Mouse (Mus musculus): ENCODE measurements around the gene Dnajc3. TPM values are rescaled to one million over a fixed set of nuclear protein-coding genes. Genes with fewer than 3 reads are reported as not detected.

The Dnajc3 gene
- polyA plus RNA-seq, 1 experiment from 2014 or later = 24.4 TPM

DNA sequence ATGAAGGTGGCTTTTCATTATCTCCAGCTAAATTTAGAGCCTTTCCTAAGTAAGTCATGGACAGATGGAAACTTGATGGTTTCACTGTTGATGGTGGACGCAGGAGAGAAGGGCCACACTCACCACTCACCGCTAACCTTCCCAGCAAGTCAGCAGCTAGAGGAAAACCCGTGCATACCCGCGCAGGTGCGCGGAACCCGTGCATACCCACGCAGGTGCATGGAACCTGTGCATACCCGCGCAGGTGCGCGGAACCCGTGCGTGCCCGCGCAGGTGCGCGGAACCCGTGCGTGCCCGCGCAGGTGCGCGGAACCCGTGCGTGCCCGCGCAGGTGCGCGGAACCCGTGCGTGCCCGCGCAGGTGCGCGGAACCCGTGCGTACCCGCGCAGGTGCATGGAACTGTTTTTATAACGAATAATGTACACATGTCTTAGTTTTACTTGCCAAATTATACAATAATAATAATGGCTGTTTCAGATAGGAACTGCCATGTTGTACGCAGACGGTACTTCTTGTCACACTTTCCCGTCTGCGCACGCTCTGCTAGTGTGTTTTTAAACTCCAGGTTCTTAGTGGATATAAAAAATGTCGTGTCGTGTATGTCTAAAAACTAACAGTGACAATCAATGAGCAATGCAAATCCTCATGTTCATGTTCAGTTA is 68.8 kb downstream of the Dnajc3 start:
- Histone ChIP-seq H3K4me1 (ENCODE audit: control insufficient read depth in 2 of 2, insufficient read depth in 2 of 2, low read length in 2 of 2) (peaks cover 0 to 5% of the 10 kb centered on the region in 2 experiments; a peak in 1 of 4 replicates), H3K4me2 (ENCODE audit: low read length) (peak overlapping the region; percentile 95), H3K27ac (replicated peaks in 1 of 2; ENCODE audit: control insufficient read depth in 1 of 2, insufficient read depth in 1 of 2, low read depth in 2 of 2, low read length in 2 of 2) (peak overlapping the region; percentile 77), H3K36me3 (ENCODE audit: control insufficient read depth, insufficient read depth, low read length) (peaks cover 14% of the 10 kb centered on the region; the same call in 1 of the 2 replicates), H3K4me3 (ENCODE audit: control insufficient read depth in 1 of 2, insufficient read depth in 1 of 2, low read depth in 1 of 2, low read length in 2 of 2) (peak overlapping the region; percentile 56 to 57), H3K27me3 (ENCODE audit: control insufficient read depth, insufficient read depth, low read length) (no peaks in the 10 kb centered on the region), H3K9me3 (ENCODE audit: control insufficient read depth, low read length) (no peaks in the 10 kb centered on the region), H3K9ac (ENCODE audit: low read length) (peak overlapping the region; percentile 75)
- no peak for ATAC-seq (ENCODE audit: insufficient number of reproducible peaks, insufficient read depth, low FRiP score, low read depth)
- WGBS = 2% methylated on average over 49 of the region's 49 CpGs

DNA sequence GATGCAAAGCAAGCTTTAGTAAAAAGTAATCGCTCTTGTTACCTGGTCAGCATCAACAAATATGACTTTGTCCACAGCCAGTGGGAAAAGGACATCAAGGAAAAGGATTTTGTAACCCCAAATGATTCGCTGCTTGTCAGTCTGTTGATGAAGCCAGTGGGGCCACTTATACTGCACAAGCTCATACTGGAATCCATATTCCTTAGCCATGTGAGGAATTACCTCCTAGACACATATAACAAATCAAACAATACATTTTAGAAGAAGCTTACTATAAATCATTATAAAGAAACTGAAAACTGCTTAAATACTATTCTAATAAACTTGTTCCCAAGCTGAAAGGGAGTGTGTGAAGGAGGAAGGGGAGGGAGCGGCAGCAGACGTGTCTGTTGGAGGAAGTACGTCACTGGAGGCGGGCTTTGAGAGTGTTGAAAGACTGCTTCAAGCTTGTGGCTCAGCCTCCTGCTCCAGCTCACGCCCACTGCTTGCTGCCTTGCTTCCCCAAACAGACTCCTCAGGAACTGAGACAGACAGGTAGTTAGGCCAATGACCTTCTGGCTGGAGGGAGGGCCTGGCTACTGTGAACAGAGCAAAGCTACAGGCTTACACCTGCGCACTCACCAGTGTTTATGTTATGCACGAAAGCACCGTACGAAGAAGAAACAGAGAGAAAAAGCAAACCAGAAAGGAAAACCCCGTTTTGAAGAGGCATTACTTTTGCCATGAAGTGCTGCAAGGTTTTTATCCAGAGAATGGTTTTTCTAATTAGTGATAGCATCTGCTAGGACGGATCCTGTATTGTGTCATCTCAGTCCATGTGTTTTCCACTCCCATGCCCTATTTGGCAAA is 69.6 kb downstream of the Dnajc3 start:
- no peaks in the 10 kb centered on the region for H3K27me3 ChIP-seq (ENCODE audit: control insufficient read depth, insufficient read depth, low read length)

DNA sequence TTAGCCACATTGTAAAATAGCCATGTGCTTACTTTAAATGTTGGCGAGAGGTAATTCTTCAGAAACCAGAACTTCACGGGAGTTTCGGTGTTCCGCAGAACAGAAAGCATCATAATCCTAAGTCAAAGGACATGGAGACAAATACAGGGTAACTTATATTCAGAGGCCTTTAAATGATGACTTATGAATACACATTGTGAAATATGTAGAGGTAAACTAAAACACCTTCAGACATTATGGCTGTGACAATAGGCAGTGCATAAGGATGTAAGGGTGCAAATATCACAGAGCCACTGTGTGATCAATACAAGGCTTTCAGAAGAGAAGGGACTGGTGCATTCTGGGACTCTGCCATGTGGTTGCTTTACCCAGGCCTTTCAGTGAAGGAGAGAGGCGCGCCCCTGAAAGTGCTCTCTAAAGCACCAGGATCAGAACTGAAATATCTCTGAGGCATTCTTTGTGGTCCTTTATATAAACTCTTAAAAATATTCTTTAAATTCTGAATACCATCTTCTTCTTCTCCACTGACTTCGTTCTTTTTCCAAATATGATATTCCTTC is 70.3 kb downstream of the Dnajc3 start:
- Histone ChIP-seq H3K9ac (ENCODE audit: low read length) (peak overlapping the region; percentile 68), H3K27me3 (ENCODE audit: control insufficient read depth, insufficient read depth, low read length) (no peaks in the 10 kb centered on the region), H3K4me3 (ENCODE audit: control insufficient read depth in 1 of 2, insufficient read depth in 1 of 2, low read depth in 1 of 2, low read length in 2 of 2) (peak overlapping the region in 1 of 2 experiments; percentile 56; a peak in 2 of 4 replicates), H3K4me1 (ENCODE audit: control insufficient read depth in 2 of 2, insufficient read depth in 2 of 2, low read length in 2 of 2) (peaks cover 0 to 5% of the 10 kb centered on the region in 2 experiments; a peak in 1 of 4 replicates), H3K4me2 (ENCODE audit: low read length) (peak overlapping the region; percentile 95), H3K9me3 (ENCODE audit: control insufficient read depth, low read length) (no peaks in the 10 kb centered on the region), H3K27ac (replicated peaks in 1 of 2; ENCODE audit: control insufficient read depth in 1 of 2, insufficient read depth in 1 of 2, low read depth in 2 of 2, low read length in 2 of 2) (0 out of 4 replicates have a peak overlapping the region, but pooled peaks of 1 of the 2 experiments have one; percentile 15), H3K36me3 (ENCODE audit: control insufficient read depth, insufficient read depth, low read length) (peaks cover 13% of the 10 kb centered on the region; the same call in 1 of the 2 replicates)
- no peak for ATAC-seq (ENCODE audit: insufficient number of reproducible peaks, insufficient read depth, low FRiP score, low read depth)
- 50% methylated on average over 7 of the region's 7 CpGs for WGBS

More for the DNA sequence above, 69.6 kb downstream of the Dnajc3 start:
- peaks cover 14% of the 10 kb centered on the region; the same call in 1 of the 2 replicates for H3K36me3 ChIP-seq (ENCODE audit: control insufficient read depth, insufficient read depth, low read length)
- ATAC-seq (ENCODE audit: insufficient number of reproducible peaks, insufficient read depth, low FRiP score, low read depth) = peak; percentile 100
- peak overlapping the region; percentile 77 for H3K27ac ChIP-seq (replicated peaks in 1 of 2; ENCODE audit: control insufficient read depth in 1 of 2, insufficient read depth in 1 of 2, low read depth in 2 of 2, low read length in 2 of 2)
- peak overlapping the region; percentile 75 for H3K9ac ChIP-seq (ENCODE audit: low read length)
- peak overlapping the region; percentile 95 for H3K4me2 ChIP-seq (ENCODE audit: low read length)
- WGBS = under 1% methylated on average over 13 of the region's 13 CpGs
- peaks cover 0 to 5% of the 10 kb centered on the region in 2 experiments; a peak in 1 of 4 replicates for H3K4me1 ChIP-seq (ENCODE audit: control insufficient read depth in 2 of 2, insufficient read depth in 2 of 2, low read length in 2 of 2)
- no peaks in the 10 kb centered on the region for H3K9me3 ChIP-seq (ENCODE audit: control insufficient read depth, low read length)
- H3K4me3 ChIP-seq (ENCODE audit: control insufficient read depth in 1 of 2, insufficient read depth in 1 of 2, low read depth in 1 of 2, low read length in 2 of 2) = peak overlapping the region; percentile 56 to 57; a peak in 3 of 4 replicates

DNA sequence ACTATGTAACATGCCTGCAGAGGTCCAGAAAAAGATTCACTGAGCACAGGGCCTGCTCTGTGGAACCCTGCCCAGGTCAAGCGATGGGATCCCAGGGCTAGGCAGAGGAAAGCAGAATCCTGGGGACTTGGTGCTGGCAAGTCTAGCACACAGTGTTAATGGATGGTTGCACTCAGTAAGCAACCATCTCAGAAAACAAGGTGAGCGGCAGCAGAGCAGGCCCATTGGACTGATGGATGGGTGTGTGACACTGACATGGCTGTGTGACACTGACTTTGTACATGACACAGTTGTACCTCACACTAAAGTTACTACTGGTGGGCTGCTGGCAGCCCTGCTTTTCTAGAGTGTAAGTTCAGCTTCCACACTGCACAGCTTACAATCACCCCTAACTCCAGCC is 71.8 kb downstream of the Dnajc3 start:
- H3K27me3 ChIP-seq (ENCODE audit: control insufficient read depth, insufficient read depth, low read length) = no peaks in the 10 kb centered on the region
- peaks cover 20% of the 10 kb centered on the region; the same call in 1 of the 2 replicates for H3K36me3 ChIP-seq (ENCODE audit: control insufficient read depth, insufficient read depth, low read length)
- H3K27ac ChIP-seq (replicated peaks in 1 of 2; ENCODE audit: control insufficient read depth in 1 of 2, insufficient read depth in 1 of 2, low read depth in 2 of 2, low read length in 2 of 2) = no peak overlapping the region
- H3K4me2 ChIP-seq (ENCODE audit: low read length) = no peak overlapping the region
- H3K4me1 ChIP-seq (ENCODE audit: control insufficient read depth in 2 of 2, insufficient read depth in 2 of 2, low read length in 2 of 2) = peaks cover 0 to 5% of the 10 kb centered on the region in 2 experiments; a peak in 1 of 4 replicates
- no peak overlapping the region for H3K9ac ChIP-seq (ENCODE audit: low read length)
- no peaks in the 10 kb centered on the region for H3K9me3 ChIP-seq (ENCODE audit: control insufficient read depth, low read length)
- H3K4me3 ChIP-seq (ENCODE audit: control insufficient read depth in 1 of 2, insufficient read depth in 1 of 2, low read depth in 1 of 2, low read length in 2 of 2) = no peak overlapping the region
- ATAC-seq (ENCODE audit: insufficient number of reproducible peaks, insufficient read depth, low FRiP score, low read depth) = no peak
- 92% methylated on average over 2 of the region's 2 CpGs for WGBS

DNA sequence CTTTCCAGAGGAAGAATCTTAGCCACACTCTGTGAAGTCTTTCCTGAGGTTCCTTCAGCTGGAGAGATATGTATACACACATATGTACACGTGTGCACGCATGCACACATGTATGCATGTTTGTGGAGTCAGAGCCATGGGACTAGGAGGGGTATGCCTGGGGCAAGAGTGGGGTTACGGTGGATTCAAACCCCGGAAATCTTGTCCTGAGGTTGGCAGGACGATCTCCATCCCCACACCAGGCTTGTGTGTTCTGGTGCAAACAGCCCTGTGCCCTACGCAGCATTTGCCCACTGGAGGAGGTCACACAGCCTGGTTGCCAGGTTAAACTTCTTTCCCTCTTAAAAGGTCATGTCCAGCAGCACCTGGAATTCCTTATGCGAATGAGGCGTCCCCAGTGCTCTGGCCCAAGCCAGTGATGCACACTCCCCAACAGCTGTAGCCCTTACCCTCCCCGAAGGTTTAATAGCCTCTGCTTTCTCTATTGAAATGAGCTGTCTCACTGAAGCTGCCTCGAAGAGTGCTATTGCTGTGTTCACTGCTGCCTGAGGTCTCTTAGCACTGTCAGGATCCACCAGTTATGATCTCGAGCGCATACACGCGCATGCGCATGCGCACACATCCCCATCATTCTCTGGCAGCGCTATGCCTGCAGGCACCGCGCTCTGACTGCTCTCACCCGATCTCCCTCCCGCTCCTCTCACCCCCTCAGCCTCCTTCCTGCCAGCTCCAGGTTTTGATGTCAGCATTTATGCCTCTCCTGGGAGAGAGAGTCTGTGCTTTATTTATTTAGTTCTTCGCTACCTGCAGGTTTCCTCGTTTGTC is 75.0 kb downstream of the Dnajc3 start:
- Histone ChIP-seq H3K4me1 (ENCODE audit: control insufficient read depth in 2 of 2, insufficient read depth in 2 of 2, low read length in 2 of 2) (peaks cover 0 to 5% of the 10 kb centered on the region in 2 experiments; a peak in 1 of 4 replicates), H3K27ac (replicated peaks in 1 of 2; ENCODE audit: control insufficient read depth in 1 of 2, insufficient read depth in 1 of 2, low read depth in 2 of 2, low read length in 2 of 2) (no peak overlapping the region), H3K27me3 (ENCODE audit: control insufficient read depth, insufficient read depth, low read length) (no peaks in the 10 kb centered on the region), H3K4me3 (ENCODE audit: control insufficient read depth in 1 of 2, insufficient read depth in 1 of 2, low read depth in 1 of 2, low read length in 2 of 2) (no peak overlapping the region), H3K36me3 (ENCODE audit: control insufficient read depth, insufficient read depth, low read length) (peaks cover 24% of the 10 kb centered on the region; the same call in 1 of the 2 replicates), H3K4me2 (ENCODE audit: low read length) (peak overlapping the region; percentile 46; the same call in 1 of the 2 replicates), H3K9me3 (ENCODE audit: control insufficient read depth, low read length) (no peaks in the 10 kb centered on the region), H3K9ac (ENCODE audit: low read length) (no peak overlapping the region)
- ATAC-seq (ENCODE audit: insufficient number of reproducible peaks, insufficient read depth, low FRiP score, low read depth) = no peak
- WGBS = 68% methylated on average over 23 of the region's 23 CpGs

DNA sequence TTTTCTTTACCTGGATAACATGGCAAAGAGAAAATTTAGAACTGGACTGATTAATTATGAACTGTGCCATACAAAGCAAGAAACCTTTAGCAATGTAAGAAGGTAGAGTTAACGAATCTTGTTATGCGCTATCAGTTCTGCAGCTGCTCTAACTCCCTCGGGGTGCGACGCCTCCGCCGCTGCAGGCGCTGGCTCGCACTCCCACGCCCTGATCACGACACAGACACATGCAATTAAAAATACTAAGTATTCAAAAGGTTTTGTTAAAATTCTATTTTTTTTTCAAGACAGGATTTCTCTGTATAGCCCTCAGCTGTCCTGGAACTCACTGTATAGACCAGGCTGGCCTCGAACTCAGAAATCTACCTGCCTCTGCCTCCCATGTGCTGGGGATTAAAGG is 75.8 kb downstream of the Dnajc3 start:
- Histone ChIP-seq H3K4me3 (ENCODE audit: control insufficient read depth in 1 of 2, insufficient read depth in 1 of 2, low read depth in 1 of 2, low read length in 2 of 2) (no peak overlapping the region), H3K27ac (replicated peaks in 1 of 2; ENCODE audit: control insufficient read depth in 1 of 2, insufficient read depth in 1 of 2, low read depth in 2 of 2, low read length in 2 of 2) (no peak overlapping the region), H3K4me2 (ENCODE audit: low read length) (no peak overlapping the region), H3K27me3 (ENCODE audit: control insufficient read depth, insufficient read depth, low read length) (no peaks in the 10 kb centered on the region), H3K36me3 (ENCODE audit: control insufficient read depth, insufficient read depth, low read length) (peaks cover 26% of the 10 kb centered on the region; the same call in 1 of the 2 replicates), H3K9me3 (ENCODE audit: control insufficient read depth, low read length) (no peaks in the 10 kb centered on the region), H3K4me1 (ENCODE audit: control insufficient read depth in 2 of 2, insufficient read depth in 2 of 2, low read length in 2 of 2) (no peaks in the 10 kb centered on the region), H3K9ac (ENCODE audit: low read length) (no peak overlapping the region)
- WGBS = 67% methylated on average over 12 of the region's 12 CpGs
- ATAC-seq (ENCODE audit: insufficient number of reproducible peaks, insufficient read depth, low FRiP score, low read depth) = no peak
